Mouse (Mus musculus): ENCODE results near the gene Ebi3. TPM values are rescaled to one million over a fixed set of nuclear protein-coding genes. Genes with fewer than 3 reads are reported as not detected.

Gene Ebi3
- polyA plus RNA-seq, 1 experiment from 2014 or later: 2.7 TPM

DNA sequence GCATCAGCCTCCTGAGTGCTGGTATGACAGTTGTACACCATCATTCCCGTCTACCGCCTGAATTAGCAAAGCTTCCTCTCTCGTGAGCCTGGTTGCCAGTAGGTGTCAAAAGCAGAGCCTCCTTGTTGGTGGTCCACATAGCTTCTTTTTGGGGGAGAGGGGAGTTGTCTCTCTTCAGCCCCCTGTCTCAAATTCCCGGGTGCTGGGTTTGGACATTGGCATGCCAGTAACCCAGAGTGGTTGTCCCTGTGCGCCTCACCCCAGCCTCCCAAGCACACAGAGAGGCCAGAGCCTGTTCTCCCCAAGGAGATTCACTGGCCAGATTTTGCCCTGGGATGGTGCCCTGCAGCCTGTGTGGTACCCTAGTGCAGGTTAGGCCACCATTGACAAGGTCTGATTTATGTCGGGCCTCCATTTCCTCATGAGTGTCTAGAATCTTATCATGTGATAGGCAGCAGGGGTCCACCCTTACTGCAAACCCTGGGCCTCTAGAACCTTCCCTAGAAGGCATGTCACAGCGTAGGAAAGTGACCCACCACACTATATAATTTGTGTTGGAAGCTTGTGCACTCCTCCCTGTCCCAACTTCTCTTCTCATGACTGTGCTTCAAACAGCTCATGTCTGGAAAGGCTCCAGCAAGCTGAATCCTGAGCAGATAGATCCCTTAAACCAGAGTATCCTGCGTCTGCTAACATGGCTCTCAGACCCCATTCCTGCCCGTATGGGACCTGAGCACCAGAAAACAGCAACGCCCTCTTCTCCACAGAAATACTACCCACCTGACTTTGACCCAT lies 7.7 kb downstream of the Ebi3 start:
- Histone ChIP-seq H3K27me3 (ENCODE audit: control insufficient read depth, insufficient read depth, low read length) (no peaks in the 10 kb centered on the region), H3K4me3 (ENCODE audit: low read depth, low read length) (peak overlapping the region; percentile 57), H3K27ac (replicated peaks) (peak overlapping the region; percentile 14; the same call in 1 of the 2 replicates), H3K4me1 (replicated peaks; ENCODE audit: control insufficient read depth, insufficient read depth) (0 out of 2 replicates have a peak, but pooled peaks cover 4% of the 10 kb centered on the region), H3K9me3 (ENCODE audit: control insufficient read depth, low read length) (no peaks in the 10 kb centered on the region), H3K36me3 (ENCODE audit: control insufficient read depth, insufficient read depth, low read length) (peaks cover 6% of the 10 kb centered on the region; the same call in 1 of the 2 replicates), H3K9ac (ENCODE audit: low read length) (peak overlapping the region; percentile 41), H3K4me2 (replicated peaks; ENCODE audit: low read depth) (peak overlapping the region; percentile 47)
- DNase-seq (ENCODE audit: low spot score): no peak
- TF ChIP-seq CTCF (IDR thresholded peaks at IDR 0.05; ENCODE audit: low read depth): no peak
- TF ChIP-seq EP300 (optimal IDR thresholded peaks at IDR 0.05): no peak
- ATAC-seq (ENCODE audit: low FRiP score, low TSS enrichment): no peak
- WGBS: 71% methylated on average over 10 of the region's 10 CpGs

DNA sequence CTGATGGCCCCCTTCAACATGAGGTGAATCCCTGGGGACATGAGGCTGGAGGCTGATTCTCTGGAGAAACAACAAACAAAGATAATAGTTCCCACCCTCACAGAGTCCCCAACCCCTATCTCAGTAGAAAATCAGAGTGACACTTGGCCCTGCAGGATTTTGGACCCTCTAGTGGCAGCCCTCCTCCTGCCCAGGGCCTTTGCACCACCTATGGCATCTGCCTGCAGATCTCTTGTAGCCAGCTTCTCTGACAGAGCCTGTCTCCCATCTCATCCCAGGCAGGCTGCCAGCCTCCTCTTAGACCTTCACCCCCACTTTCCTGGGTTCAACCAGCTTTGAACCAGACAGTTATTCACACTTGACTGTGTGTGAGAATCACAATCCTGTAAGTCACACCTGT lies 8.4 kb downstream of the Ebi3 start:
- Histone ChIP-seq H3K9me3 (ENCODE audit: control insufficient read depth, low read length) (no peaks in the 10 kb centered on the region), H3K4me2 (replicated peaks; ENCODE audit: low read depth) (no peak overlapping the region), H3K27ac (replicated peaks) (no peak overlapping the region), H3K9ac (ENCODE audit: low read length) (no peak overlapping the region), H3K27me3 (ENCODE audit: control insufficient read depth, insufficient read depth, low read length) (no peaks in the 10 kb centered on the region), H3K4me1 (replicated peaks; ENCODE audit: control insufficient read depth, insufficient read depth) (0 out of 2 replicates have a peak, but pooled peaks cover 4% of the 10 kb centered on the region), H3K4me3 (ENCODE audit: low read depth, low read length) (no peak overlapping the region), H3K36me3 (ENCODE audit: control insufficient read depth, insufficient read depth, low read length) (peaks cover 9% of the 10 kb centered on the region; the same call in 1 of the 2 replicates)
- no peak for ATAC-seq (ENCODE audit: low FRiP score, low TSS enrichment)
- TF ChIP-seq EP300 (optimal IDR thresholded peaks at IDR 0.05): no peak
- TF ChIP-seq CTCF (IDR thresholded peaks at IDR 0.05; ENCODE audit: low read depth): no peak
- DNase-seq (ENCODE audit: low spot score): no peak

DNA sequence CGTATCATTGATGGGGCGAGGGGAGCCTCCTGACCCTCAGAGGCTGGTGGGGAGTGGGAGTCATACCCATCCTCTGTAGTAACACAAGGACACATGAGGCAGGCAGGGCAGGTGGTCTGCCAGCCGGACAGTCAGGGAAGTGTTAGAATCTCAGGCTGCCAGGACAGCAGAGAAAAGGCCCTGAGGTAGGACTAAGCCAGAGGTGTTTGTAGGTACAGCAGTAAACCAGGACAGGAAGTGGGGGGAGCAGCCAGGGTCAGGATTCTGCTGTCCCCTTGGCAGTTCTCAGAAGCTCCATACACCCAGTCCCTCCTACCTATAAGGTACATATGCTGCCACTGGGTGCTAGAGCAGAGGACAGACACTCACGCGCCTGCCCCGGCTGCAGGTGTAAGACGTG lies 9.2 kb downstream of the Ebi3 start:
- Histone ChIP-seq H3K9ac (ENCODE audit: low read length) (no peak overlapping the region), H3K4me2 (replicated peaks; ENCODE audit: low read depth) (no peak overlapping the region), H3K36me3 (ENCODE audit: control insufficient read depth, insufficient read depth, low read length) (peaks cover 13% of the 10 kb centered on the region), H3K9me3 (ENCODE audit: control insufficient read depth, low read length) (no peaks in the 10 kb centered on the region), H3K4me1 (replicated peaks; ENCODE audit: control insufficient read depth, insufficient read depth) (0 out of 2 replicates have a peak, but pooled peaks cover 4% of the 10 kb centered on the region), H3K27me3 (ENCODE audit: control insufficient read depth, insufficient read depth, low read length) (no peaks in the 10 kb centered on the region), H3K27ac (replicated peaks) (no peak overlapping the region), H3K4me3 (ENCODE audit: low read depth, low read length) (no peak overlapping the region)
- DNase-seq (ENCODE audit: low spot score) (no peak), ATAC-seq (ENCODE audit: low FRiP score, low TSS enrichment) (no peak)
- TF ChIP-seq CTCF (IDR thresholded peaks at IDR 0.05; ENCODE audit: low read depth) (no peak), EP300 (optimal IDR thresholded peaks at IDR 0.05) (no peak)
- WGBS: 94% methylated on average over 7 of the region's 7 CpGs

DNA sequence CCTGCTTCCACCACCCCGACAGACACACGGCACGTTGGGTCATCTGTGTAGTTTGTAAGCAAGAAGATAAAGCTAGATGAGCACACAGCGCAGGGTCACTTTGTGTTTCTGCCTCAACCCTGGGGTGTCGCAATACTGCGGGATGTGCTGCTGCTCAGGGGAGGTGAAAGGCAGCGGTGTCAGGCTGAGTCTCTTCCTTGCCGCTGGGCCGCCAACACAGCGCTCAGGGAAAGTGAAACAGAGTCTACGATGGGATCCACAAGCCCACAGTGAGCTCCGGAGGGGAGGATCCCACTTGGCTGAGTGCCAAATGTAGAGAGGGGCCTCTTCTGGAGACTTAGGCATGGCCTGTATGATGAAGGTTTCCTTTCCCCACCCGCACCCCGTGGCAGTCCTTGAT lies 10.7 kb downstream of the Ebi3 start:
- H3K4me1 ChIP-seq (replicated peaks; ENCODE audit: control insufficient read depth, insufficient read depth): 0 out of 2 replicates have a peak, but pooled peaks cover 4% of the 10 kb centered on the region
- no peak overlapping the region for H3K4me3 ChIP-seq (ENCODE audit: low read depth, low read length)
- H3K9ac ChIP-seq (ENCODE audit: low read length): no peak overlapping the region
- H3K27ac ChIP-seq (replicated peaks): no peak overlapping the region
- no peak for ATAC-seq (ENCODE audit: low FRiP score, low TSS enrichment)
- peaks cover 22% of the 10 kb centered on the region for H3K36me3 ChIP-seq (ENCODE audit: control insufficient read depth, insufficient read depth, low read length)
- WGBS: 67% methylated on average over 14 of the region's 14 CpGs
- DNase-seq (ENCODE audit: low spot score): peak; percentile 16
- H3K9me3 ChIP-seq (ENCODE audit: control insufficient read depth, low read length): no peaks in the 10 kb centered on the region
- TF ChIP-seq CTCF (IDR thresholded peaks at IDR 0.05; ENCODE audit: low read depth) (no peak), EP300 (optimal IDR thresholded peaks at IDR 0.05) (no peak)
- H3K27me3 ChIP-seq (ENCODE audit: control insufficient read depth, insufficient read depth, low read length): no peaks in the 10 kb centered on the region
- H3K4me2 ChIP-seq (replicated peaks; ENCODE audit: low read depth): no peak overlapping the region

DNA sequence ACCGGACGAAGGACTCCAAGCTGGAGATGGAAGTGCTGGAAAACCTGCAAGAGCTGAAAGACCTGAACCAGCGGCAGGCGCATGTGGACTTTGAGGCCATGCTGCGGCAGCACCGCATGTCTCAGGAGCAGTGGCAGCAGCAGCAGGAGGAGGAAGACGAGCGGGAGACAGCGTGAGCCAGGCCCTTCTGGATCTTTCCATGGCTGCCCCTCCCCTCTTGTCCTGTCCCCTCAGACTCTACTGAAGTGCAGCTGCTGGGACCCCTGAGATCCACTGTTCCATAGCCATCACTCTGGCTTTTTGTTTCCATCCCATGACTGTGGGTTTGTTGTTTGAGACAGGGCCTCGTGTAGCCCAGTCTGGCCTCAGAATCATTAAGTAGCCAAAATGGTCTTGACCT lies 12.1 kb downstream of the Ebi3 start:
- no peak for ATAC-seq (ENCODE audit: low FRiP score, low TSS enrichment)
- Histone ChIP-seq H3K4me2 (replicated peaks; ENCODE audit: low read depth) (no peak overlapping the region), H3K4me1 (replicated peaks; ENCODE audit: control insufficient read depth, insufficient read depth) (0 out of 2 replicates have a peak, but pooled peaks cover 2% of the 10 kb centered on the region), H3K27ac (replicated peaks) (no peak overlapping the region), H3K9me3 (ENCODE audit: control insufficient read depth, low read length) (no peaks in the 10 kb centered on the region), H3K4me3 (ENCODE audit: low read depth, low read length) (no peak overlapping the region), H3K9ac (ENCODE audit: low read length) (no peak overlapping the region), H3K27me3 (ENCODE audit: control insufficient read depth, insufficient read depth, low read length) (no peaks in the 10 kb centered on the region), H3K36me3 (ENCODE audit: control insufficient read depth, insufficient read depth, low read length) (peaks cover 22% of the 10 kb centered on the region)
- WGBS: 90% methylated on average over 10 of the region's 10 CpGs
- no peak for DNase-seq (ENCODE audit: low spot score)
- TF ChIP-seq EP300 (optimal IDR thresholded peaks at IDR 0.05) (no peak), CTCF (IDR thresholded peaks at IDR 0.05; ENCODE audit: low read depth) (no peak)

DNA sequence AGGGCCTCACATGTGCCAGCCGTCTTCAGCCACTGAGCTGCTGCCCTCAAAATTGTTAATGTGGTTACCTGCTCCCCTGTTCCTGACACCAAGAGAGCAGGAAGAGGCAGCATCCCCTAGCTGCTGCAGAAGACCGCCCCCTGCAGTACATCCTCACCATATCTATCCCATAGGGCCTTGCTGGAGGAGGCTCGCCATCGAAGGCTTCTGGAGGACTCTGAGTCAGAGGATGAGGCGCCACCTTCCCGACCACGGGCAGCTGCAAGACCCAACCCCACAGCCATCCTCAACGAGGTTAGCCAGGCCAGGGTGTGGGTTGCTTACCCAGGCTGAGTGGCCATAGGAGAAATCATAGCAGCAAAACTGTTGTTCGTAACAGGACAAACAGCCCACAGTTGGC lies 12.6 kb downstream of the Ebi3 start:
- peaks cover 22% of the 10 kb centered on the region for H3K36me3 ChIP-seq (ENCODE audit: control insufficient read depth, insufficient read depth, low read length)
- TF ChIP-seq CTCF (IDR thresholded peaks at IDR 0.05; ENCODE audit: low read depth) (no peak), EP300 (optimal IDR thresholded peaks at IDR 0.05) (no peak)
- H3K9ac ChIP-seq (ENCODE audit: low read length): no peak overlapping the region
- H3K4me2 ChIP-seq (replicated peaks; ENCODE audit: low read depth): no peak overlapping the region
- no peaks in the 10 kb centered on the region for H3K4me1 ChIP-seq (replicated peaks; ENCODE audit: control insufficient read depth, insufficient read depth)
- H3K4me3 ChIP-seq (ENCODE audit: low read depth, low read length): no peak overlapping the region
- no peaks in the 10 kb centered on the region for H3K9me3 ChIP-seq (ENCODE audit: control insufficient read depth, low read length)
- DNase-seq (ENCODE audit: low spot score) (no peak), ATAC-seq (ENCODE audit: low FRiP score, low TSS enrichment) (no peak)
- WGBS: 85% methylated on average over 9 of the region's 9 CpGs
- H3K27ac ChIP-seq (replicated peaks): no peak overlapping the region
- H3K27me3 ChIP-seq (ENCODE audit: control insufficient read depth, insufficient read depth, low read length): no peaks in the 10 kb centered on the region
